Mouse (Mus musculus) spleen, adult 2 months (tissue): ENCODE results near the gene Irf4.

ENCODE experiments used
- CTCF ChIP-seq: fragments of 200-500 bp; IDR thresholded peaks from 2 replicates; pipeline ENCODE4 v1.5.1; 2011; ENCODE audit warnings: mild to moderate bottlenecking, inconsistent platforms; ENCODE audit not compliant: insufficient read depth, insufficient read length, insufficient replicate concordance; ENCODE audit errors: extremely low read depth
- POLR2A ChIP-seq: fragments of 200-500 bp; IDR thresholded peaks from 2 replicates; pipeline ENCODE4 v1.6.1; 2011; ENCODE audit warnings: low read depth, low read length, inconsistent platforms

- TF ChIP-seq CTCF = no peak
- TF ChIP-seq POLR2A = no peak
These were observed 26.4 kb upstream of the Irf4 start for GRCm38 (mm10) chr13:30722601-30723000.
